Mouse (Mus musculus): ENCODE results near the gene Palm2. TPM values are rescaled to one million over a fixed set of nuclear protein-coding genes. Genes with fewer than 3 reads are reported as not detected.

The Palm2 gene
- total RNA-seq, 2 experiments from 2014 or later: not detected

DNA sequence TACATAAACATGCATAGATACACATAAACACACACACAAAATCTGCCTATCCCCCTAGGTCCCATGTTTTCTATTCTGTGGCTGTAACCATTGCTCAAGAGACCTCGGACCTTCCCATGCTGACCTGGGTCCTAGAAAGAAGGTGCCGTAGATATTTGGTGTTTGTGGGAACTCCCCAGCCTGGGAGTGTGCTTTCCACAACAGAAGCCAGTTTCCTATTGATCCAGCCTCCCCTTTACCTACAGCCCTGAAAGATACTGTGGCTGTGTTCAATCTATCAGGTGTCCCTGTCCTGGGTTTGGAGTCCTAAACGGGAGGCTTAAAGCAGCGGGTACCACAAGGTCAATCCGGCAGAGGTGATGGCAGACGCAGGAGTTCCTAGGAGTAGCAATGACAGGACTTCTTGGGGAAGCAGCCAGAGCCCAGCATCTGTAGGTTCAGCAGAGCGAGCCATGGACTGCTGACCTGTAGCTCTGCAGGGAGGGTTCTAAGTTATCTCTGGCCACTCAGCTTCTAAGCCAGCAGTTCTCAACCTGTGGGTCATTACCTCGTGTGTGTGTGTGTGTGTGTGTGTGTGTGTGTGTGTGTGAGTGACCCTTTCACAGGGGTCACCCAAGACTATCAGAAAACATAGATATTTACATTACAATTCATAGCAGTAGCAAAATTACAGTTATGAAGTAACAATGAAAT, 79.3 kb downstream of the Palm2 start:
- no peak for ATAC-seq (ENCODE audit: poor library complexity, severe bottlenecking)

DNA sequence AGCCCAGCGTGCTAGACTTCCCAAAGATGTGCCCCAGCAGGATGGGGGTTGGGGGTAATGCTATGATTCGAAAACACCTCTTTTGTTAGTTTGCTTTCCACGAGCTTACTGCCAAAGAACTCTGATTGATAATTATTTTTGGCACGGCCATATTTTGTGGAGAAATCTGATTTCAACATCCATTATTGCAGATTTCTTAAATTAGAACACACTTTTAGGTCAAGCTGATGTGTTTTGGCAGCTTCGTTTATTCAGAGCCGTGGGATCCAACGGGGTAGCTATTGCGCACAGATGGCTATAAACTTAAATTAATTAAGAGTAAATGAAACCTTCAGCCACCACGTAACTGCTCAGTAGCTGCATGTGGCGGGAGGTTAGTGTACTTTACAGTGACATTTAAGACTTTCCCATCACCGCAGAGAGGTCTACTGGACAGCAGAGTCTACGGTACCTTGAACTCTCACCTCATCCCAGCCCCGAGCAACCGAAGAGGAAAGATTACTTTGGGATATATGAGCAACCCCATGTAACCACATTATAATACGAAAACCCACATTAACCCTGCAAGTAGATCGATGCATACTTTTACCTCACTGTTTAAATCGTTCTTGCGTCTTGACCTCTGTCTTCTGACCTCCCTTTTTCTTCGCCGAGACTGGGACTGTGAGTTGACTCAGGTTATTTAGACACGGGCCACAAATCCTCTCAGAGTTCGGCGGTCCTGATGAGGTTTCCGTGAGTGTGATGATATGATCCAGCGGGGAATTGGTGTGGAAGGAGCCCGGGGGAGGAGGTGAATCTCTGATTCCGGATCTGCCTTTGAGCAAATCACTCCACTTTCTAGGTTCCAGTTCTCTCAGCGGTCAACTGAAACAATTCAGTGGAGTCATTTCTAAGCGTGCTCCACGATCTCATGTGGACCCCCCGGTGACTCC, 80.2 kb downstream of the Palm2 start:
- ATAC-seq (ENCODE audit: poor library complexity, severe bottlenecking): no peak

DNA sequence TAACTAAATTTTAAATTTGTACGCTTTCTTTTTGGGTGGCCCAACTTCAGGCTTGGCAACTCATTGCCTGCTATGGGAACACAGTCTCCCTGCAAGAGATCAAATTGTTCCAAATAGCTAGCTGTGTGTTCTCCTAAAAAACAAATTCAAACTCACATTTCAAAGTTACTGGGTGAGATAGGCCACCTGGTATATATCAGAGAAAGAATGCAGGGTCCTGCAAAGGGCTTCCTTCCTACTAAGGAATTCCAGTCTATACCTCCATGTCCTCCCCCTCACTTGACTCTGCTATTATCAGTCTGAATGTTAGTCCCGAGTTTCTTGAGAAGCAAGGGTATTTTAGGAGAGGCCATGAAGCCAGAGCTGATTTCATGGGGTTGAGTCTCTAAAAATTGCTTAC, 81.3 kb downstream of the Palm2 start:
- ATAC-seq (ENCODE audit: poor library complexity, severe bottlenecking): no peak

DNA sequence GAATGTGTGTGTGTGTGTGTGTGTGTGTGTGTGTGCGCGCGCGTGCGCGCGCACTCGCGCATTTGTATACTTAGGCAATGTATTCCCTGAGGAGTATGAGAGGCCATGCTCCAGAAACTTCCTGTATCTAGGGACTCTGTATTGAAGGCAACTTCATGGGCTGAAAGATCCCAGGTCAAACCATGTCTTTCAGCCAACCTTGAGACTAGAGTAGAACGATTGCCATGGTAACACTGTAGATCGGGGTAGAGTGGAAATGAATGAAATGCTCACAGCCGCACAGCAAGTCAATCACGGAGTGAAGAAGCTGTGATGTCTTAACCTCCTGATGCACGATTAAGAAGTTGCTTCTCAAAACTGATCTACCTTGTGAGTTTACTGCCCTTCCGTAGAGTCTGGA, 89.4 kb downstream of the Palm2 start:
- ATAC-seq (ENCODE audit: poor library complexity, severe bottlenecking): no peak

DNA sequence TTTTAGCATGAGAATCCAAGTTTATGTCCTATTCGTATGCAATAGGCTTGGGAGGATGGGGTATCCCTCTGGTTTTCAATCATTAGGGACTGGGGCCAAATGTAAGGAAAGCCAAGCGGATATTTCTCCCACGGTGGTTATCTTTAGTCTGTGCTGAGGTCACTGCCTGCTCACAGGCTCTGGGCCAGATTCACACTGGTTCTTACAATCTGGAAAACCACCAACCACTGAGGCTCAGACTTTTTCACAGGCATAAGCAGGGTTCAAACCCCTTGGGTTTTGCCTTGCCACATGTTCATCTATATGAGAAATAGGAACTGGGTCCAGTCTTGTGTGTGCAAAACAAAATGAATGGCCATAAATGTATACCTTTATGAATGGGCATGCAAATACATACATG, 90.4 kb downstream of the Palm2 start:
- no peak for ATAC-seq (ENCODE audit: poor library complexity, severe bottlenecking)

DNA sequence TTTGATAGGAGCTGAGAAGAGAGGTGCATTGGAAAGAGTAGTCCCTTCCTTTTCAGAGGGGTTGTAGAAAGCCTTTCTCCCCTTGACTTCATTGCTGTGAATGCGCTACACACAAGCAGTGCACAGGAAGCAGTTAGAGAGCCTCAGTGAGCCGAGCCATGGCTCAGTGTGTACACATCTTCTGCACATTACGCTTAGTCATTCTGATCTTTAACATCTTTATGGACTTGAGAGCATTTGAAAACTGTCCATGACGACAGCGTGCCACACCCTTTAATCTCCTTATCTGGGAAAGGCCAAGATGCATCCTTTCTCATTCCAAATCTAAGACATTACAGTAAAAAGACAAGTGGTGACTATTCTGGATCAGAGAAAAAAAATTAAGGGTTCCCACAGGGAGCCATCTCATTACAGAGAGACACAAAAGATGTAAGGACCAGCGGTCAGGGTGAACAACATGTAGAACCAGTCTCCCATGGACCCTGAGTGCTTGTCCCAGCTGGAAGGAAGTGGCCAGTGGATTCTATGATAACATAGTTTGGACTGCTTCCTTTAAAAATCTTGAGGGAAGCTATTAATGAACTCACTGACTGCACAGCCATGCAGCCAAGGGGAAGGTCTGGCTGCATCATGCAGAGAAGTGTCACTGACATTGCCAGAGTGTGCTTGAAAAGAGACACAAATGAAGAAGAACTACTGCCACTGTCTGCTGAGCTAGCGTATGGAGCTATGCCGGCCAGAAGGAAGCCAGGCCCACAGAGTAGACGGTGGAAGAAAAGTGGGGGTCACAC, 91.4 kb downstream of the Palm2 start:
- ATAC-seq (ENCODE audit: poor library complexity, severe bottlenecking): no peak

DNA sequence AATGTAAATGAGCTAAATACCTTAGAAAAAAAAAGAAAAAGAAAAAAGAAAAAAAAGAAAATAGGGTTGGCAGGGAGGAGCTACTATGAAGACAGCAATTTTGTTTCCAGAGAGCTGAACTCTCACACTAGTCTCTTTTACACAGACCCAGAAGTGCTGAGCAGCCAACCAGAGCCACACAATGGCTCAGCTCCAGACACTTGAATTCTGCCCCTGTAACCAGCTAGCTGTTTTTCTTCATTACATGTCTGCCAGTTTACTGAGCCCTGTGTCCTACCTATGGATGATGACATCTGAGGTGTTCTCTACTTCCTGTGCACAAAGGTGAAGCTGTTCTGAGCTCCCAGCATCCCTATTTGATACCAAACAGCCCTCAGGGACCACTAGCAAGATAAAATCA, 94.2 kb downstream of the Palm2 start:
- ATAC-seq (ENCODE audit: poor library complexity, severe bottlenecking): no peak

DNA sequence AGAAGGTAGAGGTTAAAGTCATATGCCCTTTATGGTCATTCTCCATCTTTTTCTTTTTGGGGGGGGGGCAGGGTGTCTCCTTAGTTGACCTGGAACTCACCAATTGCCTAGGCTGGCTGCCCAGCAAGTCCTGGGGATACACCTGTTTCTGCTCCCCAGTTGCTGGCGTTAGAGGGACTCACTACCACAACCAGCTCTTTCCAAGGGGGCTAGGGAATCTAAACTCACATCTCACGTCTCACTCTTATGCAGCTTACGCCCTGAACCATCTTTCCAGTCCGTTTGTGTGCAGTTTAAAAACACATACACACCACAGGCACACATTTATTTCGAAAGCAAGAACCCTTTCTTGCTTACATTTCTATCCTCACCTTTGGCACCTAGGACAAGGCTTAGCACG, 99.6 kb downstream of the Palm2 start:
- ATAC-seq (ENCODE audit: poor library complexity, severe bottlenecking): no peak

DNA sequence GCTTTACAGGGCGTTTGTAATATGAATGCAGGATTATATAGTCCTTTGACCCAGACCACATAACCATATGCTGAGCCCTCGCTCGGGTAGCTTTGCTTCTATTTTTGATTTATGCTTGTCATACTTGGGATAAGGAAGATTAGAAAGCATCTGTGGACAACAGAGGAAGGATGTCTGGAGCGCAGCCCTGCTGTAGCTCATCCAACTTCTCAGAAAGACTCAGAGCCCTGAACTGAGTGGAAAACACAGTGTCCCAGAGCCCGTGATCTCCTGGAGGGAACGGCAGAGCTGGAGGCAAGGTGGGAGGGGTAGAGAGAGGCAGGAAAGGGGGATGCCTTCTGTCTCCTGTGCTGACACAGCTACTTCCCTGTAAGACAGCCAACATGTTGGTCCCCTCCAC, 100.2 kb downstream of the Palm2 start:
- ATAC-seq (ENCODE audit: poor library complexity, severe bottlenecking): no peak

DNA sequence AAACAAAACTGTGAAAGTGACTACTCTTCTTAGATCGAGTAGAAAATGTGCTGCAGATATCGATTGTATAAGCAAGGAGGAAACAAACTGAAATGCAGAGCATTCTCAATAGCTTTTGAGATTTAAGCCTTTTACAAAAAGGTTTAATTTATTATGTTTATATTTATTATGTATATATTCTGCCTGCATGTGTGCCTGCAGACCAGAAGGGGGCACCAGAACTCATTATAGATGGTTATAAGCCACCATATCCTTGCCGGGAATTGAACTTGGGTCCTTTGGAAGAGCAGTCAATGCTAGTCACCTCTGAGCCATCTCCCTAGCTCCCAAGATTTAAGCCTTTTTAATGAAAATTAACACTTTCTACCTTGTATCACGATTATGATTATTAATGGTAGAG, 101.0 kb downstream of the Palm2 start:
- no peak for ATAC-seq (ENCODE audit: poor library complexity, severe bottlenecking)

DNA sequence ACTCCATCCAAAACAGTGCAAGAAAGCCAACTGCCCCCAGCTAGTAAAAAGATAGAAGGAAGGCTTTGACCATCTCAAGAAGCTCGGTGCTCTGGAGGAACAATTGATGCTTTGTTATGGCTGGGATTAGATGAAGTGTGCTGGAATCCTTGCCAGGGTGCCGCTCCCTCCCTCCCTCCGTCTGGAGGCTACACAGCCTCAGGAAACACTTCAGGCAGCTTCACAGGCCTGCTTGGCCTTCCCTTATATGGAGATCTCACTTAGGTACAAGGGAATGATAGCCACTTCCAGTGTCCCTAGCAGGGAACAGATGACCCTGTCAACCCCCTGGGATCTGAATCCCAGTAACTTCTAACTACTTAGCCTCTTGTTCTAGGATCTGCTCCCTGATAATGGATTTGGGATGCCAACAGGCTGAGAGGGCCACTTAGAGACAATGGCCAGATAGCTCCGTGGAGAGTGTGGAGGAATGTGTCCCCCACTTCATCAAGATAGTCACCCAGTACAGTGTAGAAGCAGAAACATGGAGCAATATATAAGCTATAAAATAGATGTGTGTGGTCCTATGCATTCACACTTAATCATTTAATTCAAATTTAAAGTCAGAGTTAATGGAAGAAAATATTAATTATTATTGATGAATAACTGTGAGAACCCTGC, 104.1 kb downstream of the Palm2 start:
- ATAC-seq (ENCODE audit: poor library complexity, severe bottlenecking): no peak

DNA sequence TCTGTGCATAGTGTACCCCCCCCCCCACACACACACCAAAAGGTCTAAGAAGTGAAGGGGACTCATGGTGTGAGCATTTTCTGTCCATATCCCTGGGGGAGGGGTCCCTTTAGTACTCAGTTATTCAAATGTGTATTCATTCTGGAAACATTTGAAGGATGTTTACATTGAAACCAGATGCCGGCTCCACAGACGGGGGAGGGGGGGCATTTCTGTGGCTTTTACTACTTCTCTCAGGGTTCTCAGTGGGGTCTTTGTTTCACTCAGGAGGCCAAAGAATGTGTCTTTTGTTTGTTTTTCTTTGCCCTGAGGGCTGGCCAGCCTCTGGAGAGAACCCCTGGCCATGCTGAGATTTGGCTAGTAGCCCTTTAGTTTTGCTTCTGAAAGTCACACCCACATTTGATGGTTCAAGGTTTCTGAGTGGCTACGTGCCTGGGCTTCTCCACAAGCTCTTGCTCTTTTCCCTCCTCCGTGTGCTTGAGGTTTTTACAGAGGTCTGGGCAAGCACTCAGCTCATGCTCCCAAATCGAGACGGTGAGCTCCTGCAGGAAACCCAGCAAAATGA, 109.7 kb downstream of the Palm2 start:
- ATAC-seq (ENCODE audit: poor library complexity, severe bottlenecking): no peak

DNA sequence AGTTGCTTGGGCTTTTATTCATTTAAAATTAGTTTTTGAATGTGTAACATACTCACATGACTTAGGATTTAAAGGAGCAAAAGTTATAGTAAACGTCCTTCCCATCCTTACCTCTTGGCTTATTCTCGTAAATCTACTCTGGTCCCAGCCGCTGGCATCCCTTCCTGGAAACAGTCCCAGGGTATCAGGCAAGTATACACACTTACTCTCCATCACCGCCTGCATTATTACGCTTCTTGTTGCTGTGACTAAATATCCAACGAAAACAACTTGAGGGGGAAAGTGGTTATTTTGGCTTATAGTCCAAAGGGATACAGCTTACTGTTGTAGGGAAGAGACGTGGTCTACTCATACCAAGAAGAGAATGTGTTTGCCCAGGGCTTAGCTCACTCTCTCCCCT, 113.7 kb downstream of the Palm2 start:
- ATAC-seq (ENCODE audit: poor library complexity, severe bottlenecking): no peak

DNA sequence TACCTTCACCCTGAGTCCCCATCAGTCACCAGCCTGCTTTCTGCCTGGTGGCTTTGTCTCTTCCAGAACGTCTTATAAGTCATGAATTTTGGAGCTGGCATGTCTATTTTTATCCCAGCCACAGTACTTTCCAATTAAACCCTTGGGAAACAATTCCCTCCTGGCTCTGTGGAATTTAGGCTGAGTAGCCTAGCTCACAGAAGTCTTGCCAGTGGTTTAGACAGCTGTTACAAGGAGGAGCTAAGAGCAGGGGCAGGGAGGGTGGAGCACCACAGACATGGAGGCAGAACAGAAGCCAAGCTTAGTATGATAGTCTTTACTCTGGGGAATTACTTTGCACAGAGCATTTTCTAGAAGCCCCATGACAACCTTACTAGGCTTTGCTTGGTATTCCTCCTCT, 116.2 kb downstream of the Palm2 start:
- ATAC-seq (ENCODE audit: poor library complexity, severe bottlenecking): no peak

DNA sequence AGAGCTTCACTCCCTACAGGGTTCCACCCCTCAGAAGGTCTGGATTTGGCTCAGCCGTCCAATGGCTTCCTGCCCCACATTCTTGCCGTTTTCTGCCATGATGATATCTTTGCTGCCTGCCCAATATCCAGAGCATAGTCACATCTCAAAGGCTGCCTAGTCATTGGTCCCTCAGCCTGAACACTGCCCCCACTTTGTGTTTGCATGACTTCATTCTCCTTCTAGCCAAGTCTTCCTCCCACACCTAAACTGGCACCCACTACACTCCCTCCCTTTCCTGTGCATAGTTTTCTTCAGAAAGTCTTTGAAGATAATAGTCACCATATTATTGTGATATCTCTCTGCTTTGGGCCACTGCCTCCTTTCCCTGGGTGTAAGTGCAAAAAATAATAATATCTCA, 123.1 kb downstream of the Palm2 start:
- ATAC-seq (ENCODE audit: poor library complexity, severe bottlenecking): no peak

DNA sequence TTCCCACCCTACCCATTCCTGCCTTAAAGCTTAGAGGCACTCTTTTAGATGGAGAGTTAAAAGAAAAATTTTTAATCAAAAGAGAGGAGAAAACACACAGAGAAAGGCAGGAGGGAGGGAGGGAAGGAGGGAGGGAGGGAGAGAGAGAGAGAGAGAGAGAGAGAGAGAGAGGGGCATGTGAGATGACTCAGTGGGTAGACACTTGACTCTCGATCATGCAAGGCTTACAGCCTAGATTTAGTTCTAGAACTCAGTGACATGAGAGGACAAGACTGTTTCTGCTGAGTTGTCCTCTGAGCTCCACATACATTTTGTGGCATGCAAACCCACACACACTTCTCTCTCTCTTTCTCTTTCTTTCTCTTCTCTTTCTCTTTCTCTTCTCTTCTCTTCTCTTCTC, 125.4 kb downstream of the Palm2 start:
- ATAC-seq (ENCODE audit: poor library complexity, severe bottlenecking): no peak

DNA sequence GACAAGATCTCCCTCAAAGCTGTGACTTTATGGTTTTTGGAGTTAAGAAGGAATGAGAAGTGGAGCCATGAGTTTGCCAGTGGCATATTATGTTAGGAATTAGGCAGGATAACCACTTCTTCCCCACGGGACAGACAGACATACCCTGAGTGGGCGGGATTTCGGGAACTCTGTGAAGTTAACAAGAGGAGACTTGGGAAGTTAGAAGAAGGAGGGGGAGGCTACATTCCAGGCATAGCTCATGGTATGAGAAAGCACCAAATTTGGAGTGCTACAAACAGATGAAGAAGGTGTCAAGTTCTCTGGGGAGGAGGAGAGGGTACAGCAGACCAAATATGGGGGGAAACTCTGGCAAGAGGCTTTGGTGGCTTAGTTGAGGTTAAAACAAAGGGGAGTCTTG, 126.0 kb downstream of the Palm2 start:
- no peak for ATAC-seq (ENCODE audit: poor library complexity, severe bottlenecking)

DNA sequence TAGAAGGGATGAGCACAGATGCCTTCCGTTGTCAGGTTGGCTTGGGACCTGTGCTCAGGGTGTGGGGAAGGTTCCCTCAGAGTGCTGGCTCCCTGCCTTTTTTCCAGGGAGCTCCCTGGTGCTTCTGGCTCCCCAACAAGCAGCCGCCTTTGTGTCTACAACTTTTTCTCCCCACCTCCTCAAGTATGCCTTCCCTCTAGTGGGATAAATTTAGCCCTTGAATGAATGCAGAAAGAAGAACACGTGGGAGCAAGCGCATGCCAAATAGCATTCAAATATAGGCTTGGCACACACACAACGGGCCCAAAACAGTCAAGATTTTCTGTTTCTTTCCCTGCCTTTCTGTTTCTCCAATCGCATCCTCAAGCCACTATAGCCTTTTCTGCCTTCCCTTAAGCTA, 127.0 kb downstream of the Palm2 start:
- ATAC-seq (ENCODE audit: poor library complexity, severe bottlenecking): no peak

DNA sequence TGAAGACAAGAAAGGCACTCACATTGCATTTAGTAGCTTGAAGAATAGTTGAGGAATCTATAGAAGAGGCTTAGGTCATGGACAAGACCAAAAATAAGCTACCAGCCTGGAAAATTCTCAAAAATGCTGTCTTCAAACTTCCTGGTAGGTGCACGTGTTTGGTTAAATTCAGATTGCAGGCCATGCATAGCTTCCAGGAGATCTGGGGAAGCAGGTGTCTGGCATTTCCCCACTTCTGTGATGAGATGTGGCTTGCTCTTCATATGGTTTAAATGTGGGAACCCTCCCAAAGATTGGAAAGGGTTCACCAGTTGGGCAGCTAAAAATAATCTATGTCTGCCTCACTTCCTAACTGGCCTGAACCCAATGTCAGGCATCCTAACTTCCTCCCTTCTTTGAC, 131.2 kb downstream of the Palm2 start:
- no peak for ATAC-seq (ENCODE audit: poor library complexity, severe bottlenecking)

DNA sequence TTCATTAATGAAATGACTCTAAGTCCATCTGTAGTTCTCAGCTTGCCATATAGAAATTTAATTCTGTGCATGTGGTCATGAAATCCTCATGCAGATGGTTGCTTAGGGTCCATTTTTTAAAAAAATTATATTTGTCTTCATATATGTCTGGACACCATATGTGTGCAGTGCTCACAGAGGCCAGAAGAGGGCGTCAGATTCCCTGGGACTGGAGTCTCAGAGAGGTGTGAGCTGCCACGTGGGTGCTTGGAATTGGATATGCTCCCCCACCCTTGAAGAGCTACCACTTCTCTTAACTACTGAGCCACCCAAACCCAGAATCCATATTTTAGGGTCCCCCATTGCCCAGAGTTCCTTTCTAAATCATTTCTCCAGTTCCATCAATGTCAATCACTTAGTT, 131.8 kb downstream of the Palm2 start:
- ATAC-seq (ENCODE audit: poor library complexity, severe bottlenecking): no peak
